Mouse (Mus musculus) retina, postnatal 1 day (tissue): ENCODE measurements around the gene Aig1.

Source experiments
- DNase-seq: peaks from one replicate; pipeline ENCODE4 v3.0.0-alpha.2; 2012

Gene Aig1

DNA sequence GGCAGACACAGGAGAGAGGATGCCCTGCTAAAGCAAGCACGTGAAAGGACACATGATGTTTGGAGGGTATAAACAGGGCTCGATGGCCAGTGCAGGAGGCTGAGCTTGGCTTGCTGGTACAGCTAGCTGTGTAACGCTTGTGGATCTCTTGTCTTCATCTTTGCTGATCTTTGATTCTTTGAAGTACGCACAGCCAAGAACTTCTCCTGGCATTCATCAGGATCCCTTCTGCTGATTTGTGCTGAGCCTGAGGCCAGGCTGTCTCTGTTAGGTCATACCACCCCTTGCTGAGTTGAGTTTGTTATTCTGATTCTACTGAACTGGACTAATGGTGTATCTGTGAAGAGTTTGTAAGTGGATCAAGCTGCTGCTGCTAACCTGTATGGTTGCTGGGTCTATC lies 175.5 kb downstream of the Aig1 start:
- no peak for DNase-seq

DNA sequence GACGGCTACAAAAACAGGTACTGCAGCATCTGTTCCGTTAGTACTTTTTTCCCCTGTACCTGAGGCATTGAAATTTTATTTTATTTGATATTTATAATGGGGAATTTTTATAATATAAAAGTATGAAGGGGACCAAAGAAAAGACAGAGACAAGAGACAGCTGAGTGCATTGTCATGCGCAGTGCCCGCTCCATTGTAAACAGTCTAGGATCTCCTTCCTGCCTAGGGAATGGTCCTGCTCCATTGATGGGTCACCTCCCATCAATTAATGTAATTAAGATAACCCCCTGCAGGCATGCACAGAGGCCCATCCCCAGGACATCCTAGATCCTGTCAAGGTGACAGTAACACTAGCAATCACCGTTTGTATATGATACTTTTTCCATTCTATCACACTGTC lies 178.0 kb downstream of the Aig1 start:
- no peak for DNase-seq

DNA sequence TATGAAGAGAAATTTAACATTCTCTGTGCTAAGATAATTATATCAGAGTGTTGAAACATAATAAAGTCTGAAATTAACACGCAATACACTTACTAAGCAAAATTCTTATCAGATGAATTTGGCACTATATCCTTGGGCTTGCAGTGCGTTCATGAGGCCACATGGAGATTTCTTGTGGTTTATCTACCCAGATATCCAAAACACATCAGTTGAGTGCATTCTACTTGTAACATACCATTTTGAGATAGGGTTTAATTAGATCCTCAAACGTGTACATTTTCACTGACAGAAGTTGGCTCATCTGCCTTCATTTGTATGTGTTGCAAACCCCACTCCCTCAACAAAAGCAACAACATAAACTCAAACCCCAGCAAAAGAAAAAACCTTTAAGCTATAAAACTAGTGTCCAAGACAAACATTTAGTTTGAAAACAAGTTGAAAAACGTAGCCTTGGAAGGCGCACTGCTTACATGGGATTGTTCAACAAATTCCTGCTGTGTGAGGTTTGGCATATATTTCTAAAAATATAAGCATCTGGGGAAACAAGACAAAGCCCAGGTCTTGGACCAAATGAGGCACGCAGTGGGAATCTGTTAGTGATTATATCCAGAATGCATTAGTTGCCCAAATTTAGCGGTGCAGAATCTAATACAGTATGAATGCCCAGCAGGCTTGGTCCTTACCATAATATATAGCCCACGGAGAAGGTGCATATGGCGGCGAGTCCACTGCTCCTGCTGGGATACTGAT lies 178.8 kb downstream of the Aig1 start:
- DNase-seq, result no peak

DNA sequence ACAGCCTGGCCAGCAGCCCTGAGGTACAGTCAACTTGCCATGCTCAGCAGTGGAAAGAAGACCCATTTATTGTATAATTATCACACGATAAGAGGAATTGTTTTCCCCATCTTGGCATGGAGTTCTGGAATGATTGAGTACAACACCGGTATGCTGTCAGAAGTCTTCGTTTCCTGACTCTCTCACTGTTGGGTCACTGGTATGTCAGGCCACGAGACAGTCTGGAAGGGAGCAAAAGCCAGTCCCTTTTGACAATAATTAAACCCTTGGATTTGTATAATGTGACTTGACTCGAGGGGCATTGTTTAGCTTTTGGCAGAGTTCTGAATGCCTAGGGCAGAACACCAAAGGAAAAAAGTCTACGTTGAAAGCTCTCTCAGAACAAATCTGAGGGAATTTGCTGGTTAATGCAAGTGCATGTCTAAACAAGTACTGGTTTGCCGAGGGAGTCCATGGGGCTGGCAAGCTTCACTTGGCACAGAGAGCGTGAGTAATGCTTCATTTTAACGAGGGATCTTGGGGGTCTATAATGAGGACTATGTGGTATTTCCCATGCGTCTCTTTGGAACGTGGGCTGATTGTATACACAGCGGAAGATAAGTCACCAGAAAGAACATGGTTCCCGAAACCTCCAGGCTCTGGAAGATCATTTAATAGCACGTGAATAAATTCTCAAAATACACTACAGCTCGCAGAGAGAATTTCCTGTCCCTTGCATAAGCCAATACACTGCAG lies 180.2 kb downstream of the Aig1 start:
- DNase-seq, result peak; percentile 4

DNA sequence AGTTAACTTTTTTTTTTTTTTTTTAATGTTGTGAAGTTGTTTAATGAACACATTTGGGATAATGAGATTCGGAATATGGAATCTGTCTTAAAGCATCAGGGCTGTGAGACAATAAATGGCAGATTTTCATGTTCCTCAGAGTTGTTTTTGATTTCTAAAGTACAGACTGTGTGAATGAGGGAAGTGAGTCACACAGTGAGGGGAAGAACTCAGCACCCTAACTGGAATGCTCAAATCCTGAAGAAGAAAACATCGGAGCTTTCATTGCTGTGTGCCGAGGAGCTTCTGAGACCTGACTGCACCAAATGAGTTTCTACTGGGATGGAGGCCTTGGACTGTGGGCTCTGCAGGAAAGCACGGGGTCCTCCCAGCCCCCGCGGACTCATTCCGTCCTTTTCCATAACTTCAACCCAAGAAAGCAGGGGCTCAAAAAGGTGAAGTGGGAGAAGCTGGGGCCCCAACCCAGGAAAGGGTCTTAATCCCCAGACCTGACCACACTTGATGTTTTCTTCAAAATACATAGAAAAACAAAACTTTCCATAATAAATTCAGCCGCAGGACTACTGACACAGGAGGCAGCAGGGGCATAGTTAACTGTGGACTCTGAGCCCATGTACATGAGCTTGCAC lies 181.5 kb downstream of the Aig1 start:
- no peak for DNase-seq

DNA sequence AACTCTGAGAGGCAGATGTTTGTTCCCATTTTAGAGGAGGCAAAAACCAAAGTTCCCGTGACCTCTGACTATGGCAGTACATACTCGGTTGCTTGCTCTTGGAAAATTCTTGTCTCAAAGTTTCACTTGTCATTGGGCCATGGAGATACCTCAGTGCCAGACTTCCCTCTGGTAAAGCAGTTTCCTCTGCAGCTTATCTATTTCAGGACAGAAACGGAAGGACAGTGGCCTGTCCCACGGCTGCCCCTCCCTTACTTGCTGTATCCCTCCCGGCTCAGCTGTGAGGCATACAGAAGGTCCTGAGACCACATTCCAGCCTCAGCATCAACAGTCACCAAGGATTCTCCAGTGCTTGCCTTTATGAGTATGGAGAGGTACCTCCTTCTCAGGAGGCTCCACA lies 182.7 kb downstream of the Aig1 start:
- DNase-seq, result no peak

DNA sequence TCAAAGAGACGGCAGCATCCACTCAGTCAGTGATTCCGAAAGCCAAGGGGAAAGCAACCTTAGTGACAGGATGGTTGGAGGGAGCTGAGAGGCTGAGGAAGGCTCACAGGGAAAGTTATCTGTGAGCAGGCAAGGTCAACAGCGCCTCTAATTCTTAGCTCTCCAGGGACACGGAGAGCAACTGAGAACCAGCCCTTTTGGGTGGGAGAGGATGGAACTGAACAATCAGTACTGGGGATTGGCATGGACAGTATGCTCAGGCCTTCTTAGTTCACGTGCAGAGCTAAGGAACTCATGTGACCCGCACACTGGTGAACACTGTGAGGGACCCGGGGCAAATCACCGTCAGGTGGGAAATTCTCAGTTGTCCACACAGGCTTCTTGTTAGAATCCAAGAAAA lies 183.4 kb downstream of the Aig1 start:
- no peak for DNase-seq

DNA sequence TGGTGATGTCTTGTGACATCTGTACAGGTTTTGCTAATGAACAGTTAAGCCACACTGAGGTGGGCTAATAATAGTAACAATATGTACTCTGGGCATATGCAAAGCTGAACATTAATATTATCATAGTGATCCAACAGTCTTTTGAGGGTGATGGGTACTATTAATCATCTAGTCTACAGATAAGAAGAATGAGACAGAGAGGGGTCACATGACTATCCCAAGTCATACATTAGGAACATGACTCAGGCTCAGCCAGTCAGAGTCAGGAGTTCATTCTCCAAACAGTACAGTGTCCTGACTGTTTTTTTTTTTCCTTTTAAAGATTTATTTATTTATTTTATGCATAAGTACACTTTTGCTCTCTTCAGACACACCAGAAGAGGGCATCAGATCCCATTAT lies 184.3 kb downstream of the Aig1 start:
- DNase-seq, result no peak

DNA sequence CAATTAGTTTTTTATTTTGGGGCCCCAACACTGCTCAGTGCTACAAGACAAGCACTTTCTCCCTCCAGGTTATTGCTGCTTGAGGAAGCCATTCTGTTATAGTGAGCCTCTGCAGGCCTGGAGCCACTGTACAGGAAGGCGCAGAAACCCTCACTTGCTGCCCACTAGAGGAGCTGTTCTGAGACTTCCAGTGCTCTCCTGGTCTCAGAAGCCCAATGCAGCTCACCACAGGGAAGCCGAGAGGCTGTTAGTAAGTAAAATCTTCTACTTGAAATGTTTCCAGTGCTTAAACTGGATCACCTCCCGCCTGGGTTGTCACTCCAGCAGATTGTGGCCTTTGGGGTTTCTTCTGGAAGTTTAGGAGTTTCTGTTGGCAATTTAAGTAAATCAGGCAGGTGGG lies 186.2 kb downstream of the Aig1 start:
- DNase-seq, result peak; percentile 46

DNA sequence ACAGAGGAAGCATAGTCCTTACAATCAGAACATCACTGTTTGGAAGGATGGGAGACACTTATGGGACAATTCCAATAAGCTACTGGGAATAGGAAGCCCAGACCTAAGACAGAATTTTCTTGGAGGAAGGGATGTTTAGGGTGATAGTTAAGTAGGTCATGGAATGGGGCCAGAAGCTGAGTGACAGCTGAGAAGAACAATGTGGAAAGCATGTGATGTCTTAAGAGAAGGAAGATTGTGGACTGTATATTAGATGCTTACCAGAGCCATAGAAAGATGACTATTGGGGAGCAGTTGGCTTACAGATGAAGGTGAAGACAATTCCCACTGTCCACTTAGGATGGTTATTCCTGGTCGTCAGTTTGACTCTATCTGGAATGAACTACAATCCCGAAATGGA lies 191.3 kb downstream of the Aig1 start:
- DNase-seq, result no peak

DNA sequence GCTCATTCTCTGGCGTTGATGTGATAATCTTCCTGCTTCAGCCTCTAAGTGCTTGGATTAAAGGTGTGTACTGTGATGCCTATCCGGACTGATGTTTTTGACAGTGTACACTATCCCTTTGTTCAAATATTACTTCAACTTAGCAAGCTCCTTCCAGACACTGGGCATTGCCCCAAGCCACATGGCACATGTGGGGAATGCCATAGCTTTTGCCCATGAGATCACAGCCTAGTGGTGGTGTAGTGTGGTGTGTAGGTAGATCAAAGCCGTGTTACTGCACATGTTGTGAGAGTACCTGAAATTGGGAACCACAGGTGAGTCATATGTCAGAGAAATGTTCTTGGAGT lies 193.8 kb downstream of the Aig1 start:
- no peak for DNase-seq

DNA sequence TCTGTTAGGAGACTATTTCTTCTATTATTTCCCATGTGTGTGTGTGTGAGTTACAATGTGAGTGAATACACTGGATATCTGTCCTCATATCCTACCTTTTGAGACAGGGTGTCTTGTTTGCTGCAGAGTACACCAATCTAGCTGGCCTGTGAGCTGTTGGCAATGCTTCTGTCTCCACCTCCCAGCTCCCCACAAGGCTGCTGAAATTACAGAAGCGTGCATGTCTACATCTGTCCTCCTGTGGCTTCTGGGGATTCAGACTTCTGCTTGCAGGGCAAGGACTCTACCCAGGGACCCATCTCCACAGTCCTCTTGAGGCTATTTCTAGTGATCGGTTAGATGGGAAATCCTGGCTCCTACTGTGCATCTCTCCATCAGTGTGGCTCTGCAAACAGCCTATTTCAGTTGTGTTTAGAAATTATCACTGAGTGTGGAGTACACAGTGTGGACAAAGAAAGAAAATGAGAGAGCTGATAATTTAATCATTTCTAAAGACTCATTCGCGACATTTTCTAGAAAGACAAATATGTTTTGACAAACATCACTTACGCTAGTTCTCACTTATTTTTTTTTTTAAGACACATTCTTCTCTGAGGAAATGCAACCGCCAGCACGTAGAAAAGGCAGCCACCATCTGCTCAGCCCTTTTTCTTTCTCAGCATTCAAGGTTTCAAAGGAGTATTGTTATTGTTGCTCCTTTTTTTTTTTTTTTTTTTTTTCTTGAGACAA lies 194.3 kb downstream of the Aig1 start:
- no peak for DNase-seq

DNA sequence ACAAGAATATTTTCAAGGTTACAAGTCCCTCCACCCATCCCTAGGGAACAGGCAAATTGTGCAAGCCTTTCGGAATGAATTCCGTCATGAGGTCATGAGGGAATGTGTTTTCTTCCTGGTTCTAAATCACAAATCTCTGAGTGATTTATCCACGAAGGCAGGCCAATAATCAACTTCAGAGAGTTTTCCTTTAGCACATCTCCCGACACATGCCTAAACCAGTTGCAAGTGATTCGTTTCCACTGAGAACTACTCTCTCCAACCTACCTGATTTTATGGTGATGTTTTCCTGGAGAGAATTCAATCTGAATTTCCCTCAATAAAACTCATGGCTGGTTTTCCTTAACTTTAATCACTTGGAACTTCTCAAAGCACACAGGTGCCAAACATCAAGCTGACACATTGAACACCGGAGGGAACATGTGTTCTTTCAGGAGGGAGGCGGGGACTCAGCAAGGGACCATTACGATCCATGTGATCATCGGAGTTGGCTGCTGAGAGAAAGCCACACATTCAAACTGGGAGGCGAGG lies 201.5 kb downstream of the Aig1 start:
- no peak for DNase-seq

DNA sequence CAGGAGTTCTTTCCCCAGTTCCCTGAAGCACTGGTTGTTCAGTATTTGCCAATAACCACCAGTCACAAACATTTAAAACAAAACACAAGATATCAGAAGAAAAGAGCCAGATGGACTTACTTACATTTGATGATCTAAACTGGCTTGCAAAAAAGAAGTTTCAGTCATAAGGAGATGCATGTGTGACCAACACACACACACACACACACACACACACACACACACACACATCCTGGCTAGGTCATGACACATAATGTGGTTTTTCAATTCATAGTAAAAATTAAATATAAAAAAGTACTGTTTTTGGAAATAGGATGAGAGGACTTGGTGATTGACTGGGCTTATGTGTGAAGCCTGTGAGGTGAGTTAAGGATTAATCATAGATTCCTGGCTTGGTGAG lies 205.3 kb downstream of the Aig1 start:
- no peak for DNase-seq

DNA sequence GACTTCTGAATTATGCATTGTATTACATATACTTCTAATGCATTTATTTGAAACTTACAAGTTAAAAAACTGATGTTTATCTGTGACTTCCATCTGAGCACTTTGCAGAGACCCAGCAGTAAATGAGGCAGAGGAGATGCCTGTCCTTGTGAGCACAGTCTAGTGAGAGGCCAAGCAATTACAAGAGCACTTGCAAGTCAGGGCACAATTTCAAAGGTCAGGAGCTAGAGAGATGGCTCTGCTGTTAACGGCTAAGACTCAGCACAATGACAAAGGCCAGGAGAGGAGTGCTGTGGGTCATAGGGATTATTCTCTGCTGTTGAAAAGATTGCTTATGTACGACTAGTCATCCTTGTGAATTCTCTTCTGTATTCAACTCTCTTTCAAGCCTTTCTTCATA lies 209.0 kb downstream of the Aig1 start:
- no peak for DNase-seq

DNA sequence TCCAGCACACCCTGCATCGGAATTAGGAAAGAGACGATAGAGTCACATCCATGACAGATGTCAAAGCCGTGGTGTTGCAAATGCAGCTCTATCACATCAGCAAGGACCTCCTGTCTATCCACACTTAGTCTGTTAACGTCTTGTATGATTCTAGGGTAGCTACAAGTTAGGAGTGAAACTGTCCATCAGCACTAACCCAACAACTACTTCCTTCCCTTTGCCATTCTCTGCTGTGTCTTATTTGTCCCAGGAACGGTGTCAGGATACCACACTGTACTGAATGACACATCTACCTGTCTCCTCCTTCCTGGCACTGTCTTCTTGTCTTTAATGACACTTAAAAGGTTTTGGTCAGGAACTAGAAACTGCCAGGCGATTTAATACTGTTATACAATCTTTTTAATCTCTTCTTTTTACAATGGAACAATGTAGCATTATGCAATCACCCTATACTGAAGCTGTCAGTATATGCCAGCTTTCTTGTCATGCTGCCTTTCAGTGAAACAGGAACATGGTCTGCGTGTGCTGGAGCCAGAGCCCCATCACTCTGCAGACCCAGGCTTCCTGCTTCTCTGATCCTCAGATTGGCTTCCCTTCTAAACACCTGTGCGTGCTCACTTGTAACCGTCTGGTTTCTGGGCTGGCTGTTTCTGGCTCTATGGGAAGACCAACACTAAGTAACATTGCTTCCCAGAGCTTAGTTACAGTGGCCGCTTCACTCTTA lies 214.9 kb downstream of the Aig1 start:
- DNase-seq, result no peak

DNA sequence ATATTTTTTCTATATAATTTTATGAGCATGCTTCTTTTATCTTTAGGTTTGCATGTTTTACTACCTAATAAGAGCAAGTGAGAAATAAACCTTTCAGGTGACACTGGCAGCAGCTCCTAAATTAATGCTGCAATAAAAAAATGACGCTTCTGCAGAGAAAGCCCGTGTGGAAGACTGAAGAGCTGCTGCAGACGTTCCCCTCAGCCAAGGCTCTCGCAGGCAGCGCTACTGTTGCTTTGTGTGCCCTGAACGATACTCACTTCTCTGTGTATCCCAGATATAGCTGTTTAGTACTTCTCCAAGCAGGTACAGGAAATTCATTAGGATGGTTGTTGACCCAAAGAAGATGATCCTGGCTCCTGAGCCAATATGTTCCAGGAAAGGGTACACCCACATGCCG lies 215.5 kb downstream of the Aig1 start:
- no peak for DNase-seq

DNA sequence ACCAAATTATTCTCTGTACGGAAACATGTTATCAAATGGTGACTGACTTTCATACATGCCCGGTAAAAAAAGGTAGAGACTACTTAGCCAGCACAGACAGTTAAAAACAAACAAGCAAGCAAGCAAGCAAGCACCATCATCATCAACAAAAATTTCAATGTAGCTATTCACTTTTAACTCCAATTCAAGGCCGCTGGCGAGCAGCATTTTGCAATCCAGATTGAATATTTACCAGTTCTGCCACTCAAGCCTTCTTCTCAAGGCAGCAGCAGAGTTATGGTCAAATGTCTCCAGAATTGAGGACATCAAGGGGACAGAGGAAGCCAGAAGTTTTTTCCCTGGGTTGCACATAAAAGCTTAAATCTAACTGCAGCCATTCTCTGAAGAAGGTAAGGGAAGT lies 216.7 kb downstream of the Aig1 start:
- no peak for DNase-seq

DNA sequence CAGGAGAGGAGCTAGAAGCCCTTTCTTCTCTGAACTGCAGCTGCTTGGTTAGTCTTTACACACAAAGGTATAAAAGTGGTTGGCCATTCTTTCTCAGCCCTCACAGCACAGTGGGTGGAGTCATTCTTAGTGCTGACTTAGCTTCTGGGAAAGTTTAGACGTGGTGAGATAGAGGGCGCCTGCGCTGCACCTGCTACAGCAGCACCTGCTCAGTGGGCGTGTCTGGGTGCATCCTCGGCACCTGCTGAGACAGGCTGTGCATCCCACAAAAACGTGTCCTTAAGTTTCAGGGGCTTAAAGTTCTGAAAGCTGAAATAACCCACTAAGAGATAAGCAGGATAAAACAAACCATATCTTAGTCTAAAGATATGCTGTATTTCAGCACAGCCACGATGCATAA lies 227.0 kb downstream of the Aig1 start:
- no peak for DNase-seq

DNA sequence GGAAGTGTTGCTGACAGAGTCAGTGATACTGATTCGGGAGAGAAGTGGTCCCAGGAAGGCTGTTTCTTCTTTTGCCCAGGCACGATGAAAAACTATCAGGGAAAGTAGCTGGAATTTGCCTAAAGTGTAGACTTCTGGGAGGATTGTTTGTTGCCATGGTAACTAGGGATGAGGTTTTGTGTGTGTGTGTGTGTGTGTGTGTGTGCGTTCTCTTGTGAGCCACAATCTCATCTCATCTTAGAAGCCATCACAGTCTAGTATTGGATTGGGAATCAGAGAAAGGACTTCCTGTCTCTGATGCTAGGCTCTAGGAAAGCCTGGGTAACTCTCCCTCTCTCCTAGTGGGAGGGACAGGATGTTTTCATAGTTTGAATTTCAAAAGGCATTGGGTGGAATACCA lies 237.0 kb downstream of the Aig1 start:
- no peak for DNase-seq

DNA sequence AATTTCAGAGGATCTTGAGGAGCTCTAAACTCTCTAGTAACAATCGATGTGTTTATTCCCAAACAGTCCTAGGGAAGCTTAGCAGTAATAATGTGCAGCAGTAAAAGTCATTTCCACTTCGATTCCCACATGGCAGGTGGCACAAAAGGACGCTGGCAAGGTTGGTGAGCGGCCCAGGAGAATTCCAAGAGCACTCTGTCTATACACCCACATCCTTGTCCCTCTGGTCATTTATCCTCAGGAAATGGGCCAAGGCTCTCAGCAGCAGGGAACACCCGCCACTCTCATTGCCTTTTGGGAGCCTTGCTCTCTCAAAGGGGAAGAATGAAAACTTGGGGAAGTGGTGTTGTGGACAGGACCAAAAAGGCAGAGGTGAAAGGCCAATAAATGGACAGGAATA lies 245.0 kb downstream of the Aig1 start:
- DNase-seq, result no peak

DNA sequence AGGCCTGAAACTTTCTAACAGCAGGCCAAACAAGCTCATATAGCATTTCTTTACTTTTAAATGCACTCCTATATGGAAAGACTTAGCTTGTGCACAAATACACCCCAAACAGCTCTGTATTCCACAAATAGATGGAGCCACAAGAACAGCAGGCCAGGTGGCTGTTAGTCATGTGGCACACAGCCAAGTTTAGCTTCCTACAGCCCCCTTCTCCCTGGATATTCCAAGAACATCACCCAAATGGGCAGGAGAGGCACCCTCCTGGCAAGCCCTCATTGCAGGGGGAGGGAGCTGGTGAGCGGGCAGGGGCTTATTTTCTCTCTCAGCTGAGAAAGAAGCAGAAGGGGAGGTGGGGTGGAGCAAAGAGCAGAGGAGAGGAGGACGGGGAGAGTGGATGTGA lies 267.9 kb downstream of the Aig1 start:
- no peak for DNase-seq

DNA sequence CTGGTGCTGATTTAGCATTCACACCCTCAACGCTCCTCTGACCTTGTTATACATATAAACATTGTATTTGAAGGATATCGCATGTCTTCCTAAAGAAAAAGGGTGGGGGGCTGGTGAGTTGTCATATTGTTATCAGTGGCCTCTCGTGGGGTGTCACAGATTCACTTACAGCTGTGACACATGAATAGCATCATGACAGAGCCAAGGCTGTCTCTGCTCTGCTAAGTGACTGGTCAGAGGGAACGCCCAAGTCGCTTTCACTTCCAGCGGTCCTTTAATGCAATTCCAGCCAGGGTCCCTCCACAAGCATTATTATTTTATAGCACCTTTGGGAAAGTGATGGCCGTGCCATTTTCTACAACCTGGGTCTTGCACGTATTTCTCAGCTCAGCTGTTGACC lies 271.3 kb downstream of the Aig1 start:
- DNase-seq, result no peak
